Mouse (Mus musculus) heart, embryonic 10.5 days (tissue): Measurements from ENCODE around the gene Rps13. TPM values are rescaled to one million over a fixed set of nuclear protein-coding genes. Genes with fewer than 3 reads are reported as not detected.
"Not testable (repeated sequence)": the region's sequence is repeated elsewhere in the genome, so short reads cannot be mapped to it uniquely, and the experiment has no call there.

Experiments
- DNase-seq: peaks from one replicate; pipeline ENCODE4 v3.0.0-alpha.2; 2017; ENCODE audit warnings: low spot score
- H3K27ac ChIP-seq: fragments of 300-500 bp; sonication (generic); 2 replicates; pipeline ENCODE4 v1.5.1; 2016; ENCODE audit warnings: mild to moderate bottlenecking
- H3K27me3 ChIP-seq: fragments of 300-500 bp; sonication (generic); 2 replicates; pipeline ENCODE4 v1.6.1; 2016; ENCODE audit warnings: mild to moderate bottlenecking; ENCODE audit not compliant: poor library complexity, insufficient read depth, severe bottlenecking
- H3K36me3 ChIP-seq: fragments of 300-500 bp; sonication (generic); 2 replicates; pipeline ENCODE4 v1.6.1; 2016; ENCODE audit warnings: mild to moderate bottlenecking, moderate library complexity
- H3K4me1 ChIP-seq: fragments of 300-500 bp; sonication (generic); 2 replicates; pipeline ENCODE4 v1.6.1; 2016; ENCODE audit warnings: mild to moderate bottlenecking
- H3K4me3 ChIP-seq: fragments of 300-500 bp; sonication (generic); 2 replicates; pipeline ENCODE4 v1.5.1; 2016; ENCODE audit warnings: mild to moderate bottlenecking, moderate library complexity
- H3K9me3 ChIP-seq: fragments of 300-500 bp; sonication (generic); 2 replicates; pipeline ENCODE4 v1.6.1; 2016; ENCODE audit warnings: mild to moderate bottlenecking, moderate library complexity
- WGBS: fragments of 180-500 bp; shearing (Covaris S2); methylation state at CpG from one replicate; pipeline ENCODE4 v1.1.7; 2016; 5-methylcytosine and 5-hydroxymethylcytosine counted together
- polyA plus RNA-seq: library from polyadenylated mRNA; unstranded; fragments of >200 nt; fragmentation: Nextera tagmentation; extraction: Ambion mirVana; gene quantifications from 2 replicates; pipeline ENCODE4 v1.2.1, GENCODE M21; 2016

Gene Rps13
- polyA plus RNA-seq: 677 and 708 TPM in 2 replicates

DNA sequence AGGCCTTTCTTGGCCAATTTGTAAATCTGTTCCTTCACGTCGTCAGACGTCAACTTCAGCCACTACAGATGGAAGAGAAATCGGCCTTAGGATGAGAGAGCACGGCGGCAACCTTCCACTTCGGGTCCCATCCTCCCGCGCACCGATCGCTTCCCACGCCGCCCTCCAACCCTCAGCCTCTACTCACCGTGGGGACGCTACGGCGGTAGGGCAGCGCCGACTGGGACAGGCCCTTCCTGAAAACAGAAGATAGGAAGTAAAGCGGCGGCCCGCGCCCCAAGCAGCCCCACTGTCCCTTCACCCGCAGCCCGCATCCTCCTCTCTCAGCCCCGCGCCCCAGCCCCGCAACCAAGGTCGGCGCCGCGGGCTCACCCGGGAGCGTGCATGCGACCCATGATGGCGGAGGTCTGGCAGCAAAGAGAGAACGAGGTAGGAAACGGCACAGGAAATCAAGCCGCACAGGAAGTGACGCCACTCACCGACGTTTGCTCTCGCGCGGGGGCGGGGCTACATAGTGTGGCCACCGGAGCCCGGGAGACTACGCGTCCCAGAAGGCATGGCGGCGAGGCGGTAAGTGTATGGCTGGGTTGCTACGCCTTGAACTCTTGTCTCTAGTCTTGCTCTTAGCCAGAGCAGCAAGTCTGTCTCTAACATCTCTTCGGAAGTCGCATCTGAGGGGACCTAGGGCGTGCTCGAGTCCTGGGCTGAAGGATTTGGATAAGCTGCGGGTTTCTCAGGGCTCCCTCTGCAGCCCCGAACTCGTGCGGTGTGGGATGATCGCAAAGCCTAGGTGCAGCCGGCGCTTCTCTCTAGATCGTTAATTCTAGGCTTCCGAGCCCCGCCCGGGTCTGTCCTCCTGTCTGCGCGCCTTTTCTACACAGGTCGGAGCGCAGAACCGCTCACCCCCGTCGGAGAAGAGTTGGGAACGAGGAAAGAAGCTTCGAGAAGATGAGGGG lies at the start of gene Rps13:
Rps13 (minus strand) TSS at position 483 of the 956 bp plus-strand sequence.
- Histone ChIP-seq H3K27me3 (no peaks in the 10 kb centered on the region), H3K4me3 (peak within 1 kb of the TSS; percentile 89), H3K9me3 (no peaks in the 10 kb centered on the region), H3K4me1 (peaks cover 10% of the 10 kb centered on the region; the same call in 1 of the 2 replicates), H3K36me3 (peaks cover 36% of the 10 kb centered on the region), H3K27ac (peak within 1 kb of the TSS; percentile 95)
- peak; percentile 98 for DNase-seq
- under 1% methylated on average over 78 of the region's 78 CpGs for WGBS

DNA sequence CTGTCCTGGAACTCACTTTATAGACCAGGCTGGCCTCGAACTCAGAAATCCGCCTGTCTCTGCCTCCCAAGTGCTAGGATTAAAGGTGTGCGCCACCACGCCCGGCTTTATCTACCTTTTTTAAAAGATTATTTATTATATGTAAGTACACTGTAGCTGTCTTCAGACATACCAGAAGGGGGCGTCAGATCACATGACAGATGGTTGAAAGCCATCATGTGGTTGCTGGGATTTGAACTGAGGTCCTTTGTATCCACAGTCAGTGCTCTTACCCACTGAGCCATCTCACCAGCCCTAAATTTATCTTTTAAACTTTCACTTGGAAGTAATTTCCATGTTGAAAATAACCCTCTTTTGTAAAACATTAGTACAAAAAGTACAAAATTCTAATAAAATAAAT lies 45.2 kb upstream of the Rps13 start:
- not testable (repeated sequence) for H3K27me3 ChIP-seq, H3K4me1 ChIP-seq, H3K4me3 ChIP-seq, H3K27ac ChIP-seq, H3K9me3 ChIP-seq, DNase-seq
- H3K36me3 ChIP-seq: peaks cover 33% of the 10 kb centered on the region
- WGBS: 87% methylated on average over 6 of the region's 6 CpGs

DNA sequence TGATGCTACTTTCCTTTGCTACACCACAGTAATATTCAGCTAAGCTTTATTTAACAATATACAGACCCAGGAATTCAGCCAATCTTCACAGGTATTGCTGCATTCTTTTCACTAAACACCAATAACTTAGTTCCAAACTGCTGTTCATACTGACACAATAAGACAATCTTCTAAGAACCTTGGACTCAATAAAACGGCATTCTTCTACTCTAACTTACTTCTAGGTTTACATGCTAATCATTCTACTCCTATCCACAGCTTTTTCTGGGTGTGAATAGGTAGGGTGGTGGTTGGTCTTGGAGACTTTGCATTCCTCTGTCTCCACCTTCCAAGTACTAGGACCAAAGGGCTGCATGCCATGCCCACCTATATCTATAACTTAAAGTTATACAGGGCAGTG lies 40.3 kb upstream of the Rps13 start:
- no peak overlapping the region for H3K4me3 ChIP-seq
- H3K36me3 ChIP-seq: peaks cover 44% of the 10 kb centered on the region
- no peaks in the 10 kb centered on the region for H3K27me3 ChIP-seq
- no peak overlapping the region for H3K27ac ChIP-seq
- 96% methylated on average over 1 of the region's 1 CpGs for WGBS
- H3K9me3 ChIP-seq: no peaks in the 10 kb centered on the region
- peaks cover 7% of the 10 kb centered on the region; the same call in 1 of the 2 replicates for H3K4me1 ChIP-seq
- no peak for DNase-seq

DNA sequence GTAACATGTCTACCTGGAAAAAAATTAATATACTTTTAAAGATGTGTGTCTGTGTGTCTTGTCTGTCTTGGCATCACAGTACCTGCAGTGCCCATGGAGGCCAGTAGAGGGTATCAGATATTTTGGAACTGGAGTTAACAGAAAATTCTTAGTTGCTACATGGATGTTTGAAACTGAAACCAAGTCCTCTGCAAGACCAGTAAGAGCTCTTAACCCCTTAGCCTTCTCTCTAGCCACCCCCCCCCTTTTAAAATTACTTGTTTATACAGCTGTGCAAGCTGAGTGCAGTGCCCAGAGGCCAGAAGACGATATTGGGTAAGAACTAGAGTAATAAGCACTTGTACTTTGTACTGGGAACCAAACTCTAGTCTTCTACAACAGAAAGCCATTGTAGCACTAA lies 2.2 kb upstream of the Rps13 start:
- Histone ChIP-seq H3K4me1 (peaks cover 10% of the 10 kb centered on the region; the same call in 1 of the 2 replicates), H3K36me3 (peaks cover 38% of the 10 kb centered on the region), H3K27me3 (no peaks in the 10 kb centered on the region), H3K9me3 (no peaks in the 10 kb centered on the region), H3K4me3 (no peak overlapping the region), H3K27ac (no peak overlapping the region)
- WGBS: 92% methylated on average over 1 of the region's 1 CpGs
- DNase-seq: no peak

DNA sequence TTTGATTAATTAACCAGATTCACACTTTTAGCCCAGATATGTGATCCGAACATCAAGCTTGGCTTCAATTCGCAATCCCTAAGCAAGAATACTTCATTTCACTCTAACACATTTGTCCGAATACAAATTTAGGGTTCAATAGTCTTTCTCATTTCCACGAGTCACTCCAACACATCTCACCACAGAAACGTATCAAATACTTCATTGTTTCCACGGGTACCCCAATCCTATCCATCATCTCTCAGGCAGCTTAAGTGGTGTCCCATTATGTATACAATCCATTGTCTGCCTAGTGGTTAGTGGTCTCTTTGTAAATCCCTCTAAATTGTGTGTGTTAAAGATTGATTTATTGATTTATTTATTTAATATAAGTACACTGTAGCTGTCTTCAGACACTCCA lies 1.1 kb upstream of the Rps13 start:
- Histone ChIP-seq H3K4me1 (peaks cover 10% of the 10 kb centered on the region; the same call in 1 of the 2 replicates), H3K27ac (no peak overlapping the region), H3K36me3 (peaks cover 40% of the 10 kb centered on the region), H3K4me3 (peak overlapping the region; percentile 89), H3K27me3 (no peaks in the 10 kb centered on the region), H3K9me3 (no peaks in the 10 kb centered on the region)
- WGBS: 85% methylated on average over 6 of the region's 6 CpGs
- DNase-seq: no peak

DNA sequence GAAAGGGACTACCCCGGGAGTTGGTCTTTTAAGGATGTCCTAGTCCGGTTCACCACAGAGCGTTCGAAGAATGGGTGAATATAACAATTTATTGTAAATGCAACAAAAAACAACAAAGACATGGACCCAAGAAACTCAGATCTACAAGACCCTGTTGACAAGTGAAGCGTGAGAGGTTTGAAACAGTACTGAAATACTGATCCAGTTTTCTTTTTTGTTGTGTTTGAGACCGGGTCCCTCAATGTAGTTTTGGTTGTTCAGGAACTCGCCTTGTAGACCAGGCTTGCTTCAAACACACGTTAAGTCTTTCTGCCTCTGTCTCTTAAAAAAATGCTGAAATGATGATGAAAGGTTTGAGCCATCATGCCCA lies 659 bp upstream of the Rps13 start:
- no peaks in the 10 kb centered on the region for H3K9me3 ChIP-seq
- peaks cover 10% of the 10 kb centered on the region; the same call in 1 of the 2 replicates for H3K4me1 ChIP-seq
- peak overlapping the region; percentile 89 for H3K4me3 ChIP-seq
- DNase-seq: no peak
- H3K27me3 ChIP-seq: no peaks in the 10 kb centered on the region
- 20% methylated on average over 8 of the region's 8 CpGs for WGBS
- peaks cover 40% of the 10 kb centered on the region for H3K36me3 ChIP-seq
- peak overlapping the region; percentile 95 for H3K27ac ChIP-seq

DNA sequence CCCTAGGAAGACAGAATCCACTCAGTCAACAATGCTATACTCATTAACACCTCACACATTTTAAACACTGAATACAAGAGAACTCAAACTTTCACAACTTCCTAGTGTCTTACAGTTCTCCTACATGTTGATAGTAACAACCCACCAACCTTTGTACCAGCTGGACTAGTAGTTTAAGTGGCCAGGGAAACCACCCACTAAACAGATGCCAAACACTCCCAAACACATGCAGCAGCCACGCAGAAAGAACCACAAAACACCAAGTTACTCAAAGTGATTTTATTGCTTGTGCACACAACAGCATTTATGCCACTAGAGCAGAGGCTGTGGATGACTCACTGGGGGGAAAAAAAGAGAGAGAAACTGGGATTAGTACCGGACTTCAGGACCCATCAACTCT lies 2.7 kb downstream of the Rps13 start:
- Histone ChIP-seq H3K36me3 (peaks cover 37% of the 10 kb centered on the region), H3K4me3 (no peak overlapping the region), H3K9me3 (no peaks in the 10 kb centered on the region), H3K27me3 (no peaks in the 10 kb centered on the region), H3K27ac (no peak overlapping the region), H3K4me1 (peaks cover 10% of the 10 kb centered on the region; the same call in 1 of the 2 replicates)
- 93% methylated on average over 2 of the region's 2 CpGs for WGBS
- no peak for DNase-seq

DNA sequence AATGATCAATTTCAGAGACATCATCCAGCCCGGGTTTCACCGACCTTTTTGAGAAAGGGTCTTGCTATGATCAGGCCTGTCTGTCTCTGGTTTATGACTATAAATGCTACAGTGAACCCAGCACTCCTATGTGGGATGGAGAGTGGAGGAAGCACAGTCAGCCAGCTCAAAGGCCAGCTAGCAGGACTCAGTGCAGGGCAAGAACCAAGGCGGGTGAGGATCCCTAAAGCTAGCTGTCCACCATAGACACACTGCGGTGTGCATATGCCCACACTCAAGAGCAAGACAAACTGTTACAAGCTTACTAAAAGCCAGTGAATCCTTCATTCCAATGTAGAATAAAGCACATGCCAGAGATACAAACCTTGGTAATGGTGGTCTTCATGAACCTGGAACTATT lies 4.1 kb downstream of the Rps13 start:
- H3K9me3 ChIP-seq: no peaks in the 10 kb centered on the region
- peaks cover 37% of the 10 kb centered on the region for H3K36me3 ChIP-seq
- H3K4me1 ChIP-seq: peaks cover 10% of the 10 kb centered on the region; the same call in 1 of the 2 replicates
- no peak for DNase-seq
- H3K27me3 ChIP-seq: no peaks in the 10 kb centered on the region
- no peak overlapping the region for H3K27ac ChIP-seq
- WGBS: 89% methylated on average over 4 of the region's 4 CpGs
- H3K4me3 ChIP-seq: no peak overlapping the region

DNA sequence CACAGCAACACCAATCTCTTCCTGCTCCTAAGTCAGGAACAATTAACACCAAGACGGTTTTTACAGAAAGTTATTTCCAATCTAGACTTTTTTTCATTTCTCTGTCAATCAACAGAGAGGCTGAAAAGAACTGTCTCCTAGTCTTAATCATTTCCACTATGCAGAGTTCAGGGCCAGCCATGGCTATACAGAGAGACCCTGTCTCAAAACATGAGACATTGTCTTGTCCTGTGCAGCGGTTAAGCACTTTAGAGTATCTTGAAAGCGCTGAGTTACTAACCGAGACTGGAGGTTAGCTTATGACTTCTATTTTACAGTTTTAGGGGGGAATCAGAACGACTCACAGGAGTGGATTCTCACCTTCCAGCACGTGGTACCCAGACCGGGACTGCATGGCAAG lies 5.2 kb downstream of the Rps13 start:
- 70% methylated on average over 7 of the region's 7 CpGs for WGBS
- Histone ChIP-seq H3K36me3 (peaks cover 37% of the 10 kb centered on the region), H3K9me3 (no peaks in the 10 kb centered on the region), H3K4me3 (no peak overlapping the region), H3K27ac (no peak overlapping the region), H3K4me1 (peaks cover 7% of the 10 kb centered on the region; the same call in 1 of the 2 replicates), H3K27me3 (no peaks in the 10 kb centered on the region)
- DNase-seq: no peak

DNA sequence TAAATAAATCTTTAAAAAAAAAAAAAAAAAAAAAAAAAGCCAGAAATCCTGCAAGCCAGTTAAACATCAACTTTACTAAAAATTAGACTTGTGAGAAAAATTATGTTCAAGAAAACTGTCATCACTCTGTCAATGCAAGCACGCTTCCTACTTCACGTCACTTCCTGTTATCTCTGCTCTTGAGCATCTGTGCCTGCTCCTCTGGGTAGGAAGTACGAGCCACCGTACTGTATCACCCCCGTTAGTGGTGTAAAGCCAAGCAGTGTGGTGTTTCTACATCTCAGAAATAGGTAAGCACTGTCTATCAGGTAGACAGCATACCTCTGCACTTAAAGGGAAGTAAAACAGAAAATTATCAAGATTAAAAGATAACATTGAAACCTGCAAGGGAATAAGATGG lies 6.1 kb downstream of the Rps13 start:
- H3K9me3 ChIP-seq: no peaks in the 10 kb centered on the region
- peaks cover 37% of the 10 kb centered on the region for H3K36me3 ChIP-seq
- no peak overlapping the region for H3K27ac ChIP-seq
- H3K27me3 ChIP-seq: no peaks in the 10 kb centered on the region
- WGBS: 68% methylated on average over 5 of the region's 5 CpGs
- H3K4me3 ChIP-seq: no peak overlapping the region
- no peak for DNase-seq
- peaks cover 8% of the 10 kb centered on the region; the same call in 1 of the 2 replicates for H3K4me1 ChIP-seq

DNA sequence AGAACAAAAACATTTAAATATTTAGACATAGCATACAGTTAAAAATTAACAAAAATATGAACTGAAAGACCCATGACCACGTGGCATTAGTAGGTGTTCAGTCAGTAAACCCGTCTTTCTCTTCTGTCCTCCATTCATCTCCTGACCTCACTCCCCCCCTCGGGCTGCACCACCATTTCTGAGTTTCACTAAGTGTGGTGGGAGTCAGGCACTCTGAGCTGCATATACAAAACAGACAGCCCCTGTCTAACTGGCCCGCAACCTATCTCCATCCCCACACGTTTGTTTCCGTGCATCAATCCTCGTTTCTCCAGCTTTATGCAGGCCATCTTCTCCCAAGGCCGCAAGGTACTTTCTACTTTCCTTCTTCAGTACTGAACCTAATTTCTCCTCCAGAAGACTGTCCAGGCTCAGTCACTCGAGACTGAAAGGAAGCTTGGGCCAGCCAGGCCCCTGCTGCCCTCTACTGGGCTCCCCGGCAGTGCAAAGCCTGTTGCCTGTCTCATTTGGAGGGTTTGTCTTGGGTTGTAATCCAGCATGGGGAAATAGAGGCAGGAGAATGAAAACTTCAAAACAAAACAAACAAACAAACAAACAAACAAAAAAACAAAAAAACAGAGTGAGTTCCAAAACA lies 10.5 kb downstream of the Rps13 start:
- Histone ChIP-seq H3K27ac (no peak overlapping the region), H3K9me3 (no peaks in the 10 kb centered on the region), H3K36me3 (peaks cover 4% of the 10 kb centered on the region; the same call in 1 of the 2 replicates), H3K27me3 (no peaks in the 10 kb centered on the region), H3K4me3 (no peak overlapping the region), H3K4me1 (peaks cover 3% of the 10 kb centered on the region; the same call in 1 of the 2 replicates)
- peak; percentile 88 for DNase-seq
- WGBS: 36% methylated on average over 10 of the region's 10 CpGs

DNA sequence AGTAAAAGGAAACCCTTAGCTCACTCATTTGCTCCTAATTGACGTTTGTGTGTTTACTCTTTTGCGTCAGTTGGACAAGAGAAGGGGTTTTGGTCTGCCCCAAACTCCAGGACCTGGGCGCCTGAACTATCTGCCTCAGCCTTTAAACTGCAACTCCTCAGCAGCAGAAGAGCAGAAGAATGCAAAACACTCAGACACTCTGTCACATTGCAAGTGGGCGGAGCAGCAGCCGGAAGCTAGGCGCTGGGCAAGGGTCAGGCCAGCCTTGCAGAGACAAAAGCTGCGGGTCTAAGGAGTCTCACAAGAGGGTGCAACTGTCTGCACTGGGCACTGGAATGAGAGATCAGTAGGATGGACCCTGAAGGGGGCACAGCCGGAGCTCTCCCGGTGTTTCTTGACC lies 24.5 kb downstream of the Rps13 start:
- Histone ChIP-seq H3K27ac (peak overlapping the region; percentile 77), H3K27me3 (peaks cover 4% of the 10 kb centered on the region; the same call in 1 of the 2 replicates), H3K9me3 (no peaks in the 10 kb centered on the region), H3K4me3 (peak overlapping the region; percentile 86), H3K36me3 (no peaks in the 10 kb centered on the region), H3K4me1 (peaks cover 26% of the 10 kb centered on the region)
- DNase-seq: no peak
- WGBS: 11% methylated on average over 9 of the region's 9 CpGs

DNA sequence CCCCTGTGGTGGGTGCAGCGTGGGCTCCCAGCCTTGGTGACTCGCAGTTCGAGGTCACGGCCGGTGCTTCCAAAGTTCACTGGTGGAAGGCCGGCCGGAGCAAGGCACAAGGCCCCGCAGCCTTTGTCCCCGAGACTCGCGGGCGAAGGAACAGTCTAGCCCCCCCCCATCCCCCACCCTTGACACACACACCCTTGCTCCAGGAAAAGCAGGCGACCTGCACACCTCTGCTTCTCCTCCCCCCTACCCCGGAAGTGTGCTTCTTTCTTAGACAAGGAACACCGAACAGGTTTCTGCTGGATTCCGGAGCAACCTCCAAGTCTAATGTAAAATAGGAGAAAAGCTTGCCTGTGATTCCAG lies 25.4 kb downstream of the Rps13 start:
- Histone ChIP-seq H3K4me1 (peaks cover 32% of the 10 kb centered on the region), H3K27me3 (peaks cover 4% of the 10 kb centered on the region; the same call in 1 of the 2 replicates), H3K9me3 (no peaks in the 10 kb centered on the region), H3K27ac (peak overlapping the region; percentile 85), H3K36me3 (no peaks in the 10 kb centered on the region), H3K4me3 (peak overlapping the region; percentile 86)
- WGBS: under 1% methylated on average over 16 of the region's 16 CpGs
- no peak for DNase-seq
